Mouse (Mus musculus): ENCODE results near the gene Zbtb46. TPM values are rescaled to one million over a fixed set of nuclear protein-coding genes. Genes with fewer than 3 reads are reported as not detected.

The Zbtb46 gene
- polyA plus RNA-seq, 1 experiment, result 4.3 TPM

GRCm38 (mm10) chr2:181452181-181452580 lies 7.0 kb downstream of the Zbtb46 start:
- H3K9me3 ChIP-seq (replicated peaks; ENCODE audit: control insufficient read depth, insufficient read depth, low read length, poor library complexity, severe bottlenecking), result no peaks in the 10 kb centered on the region
- H3K27me3 ChIP-seq (ENCODE audit: control insufficient read depth, insufficient read depth, low read length, poor library complexity, severe bottlenecking), result no peaks in the 10 kb centered on the region
- TF ChIP-seq EP300 (IDR thresholded peaks at IDR 0.05; ENCODE audit: insufficient read depth, low read depth, low read length) (no peak), POLR2A (IDR thresholded peaks at IDR 0.05; ENCODE audit: insufficient read depth, low read length) (no peak)
- H3K36me3 ChIP-seq (ENCODE audit: control insufficient read depth, insufficient read depth, low read length, poor library complexity, severe bottlenecking), result no peaks in the 10 kb centered on the region
- no peak overlapping the region for H3K4me3 ChIP-seq (ENCODE audit: low read depth, low read length)
- no peak overlapping the region for H3K9ac ChIP-seq (ENCODE audit: low read depth, poor library complexity, severe bottlenecking)
- H3K4me1 ChIP-seq (ENCODE audit: control insufficient read depth, insufficient read depth, low read length), result no peaks in the 10 kb centered on the region
- H3K27ac ChIP-seq (ENCODE audit: insufficient read depth, low read length), result no peak overlapping the region

GRCm38 (mm10) chr2:181443016-181443415 lies 16.2 kb downstream of the Zbtb46 start:
- no peaks in the 10 kb centered on the region for H3K4me1 ChIP-seq (ENCODE audit: control insufficient read depth, insufficient read depth, low read length)
- H3K27ac ChIP-seq (ENCODE audit: insufficient read depth, low read length), result no peak overlapping the region
- no peaks in the 10 kb centered on the region for H3K9me3 ChIP-seq (replicated peaks; ENCODE audit: control insufficient read depth, insufficient read depth, low read length, poor library complexity, severe bottlenecking)
- no peak overlapping the region for H3K9ac ChIP-seq (ENCODE audit: low read depth, poor library complexity, severe bottlenecking)
- no peak overlapping the region for H3K4me3 ChIP-seq (ENCODE audit: low read depth, low read length)
- TF ChIP-seq POLR2A (IDR thresholded peaks at IDR 0.05; ENCODE audit: insufficient read depth, low read length) (no peak), EP300 (IDR thresholded peaks at IDR 0.05; ENCODE audit: insufficient read depth, low read depth, low read length) (no peak), CTCF (IDR thresholded peaks at IDR 0.05; ENCODE audit: low read depth, low read length) (no peak)
- no peaks in the 10 kb centered on the region for H3K27me3 ChIP-seq (ENCODE audit: control insufficient read depth, insufficient read depth, low read length, poor library complexity, severe bottlenecking)
- no peaks in the 10 kb centered on the region for H3K36me3 ChIP-seq (ENCODE audit: control insufficient read depth, insufficient read depth, low read length, poor library complexity, severe bottlenecking)

- Histone ChIP-seq H3K9ac (ENCODE audit: low read depth, poor library complexity, severe bottlenecking) (no peak overlapping the region), H3K36me3 (ENCODE audit: control insufficient read depth, insufficient read depth, low read length, poor library complexity, severe bottlenecking) (no peaks in the 10 kb centered on the region), H3K27me3 (ENCODE audit: control insufficient read depth, insufficient read depth, low read length, poor library complexity, severe bottlenecking) (no peaks in the 10 kb centered on the region), H3K9me3 (replicated peaks; ENCODE audit: control insufficient read depth, insufficient read depth, low read length, poor library complexity, severe bottlenecking) (no peaks in the 10 kb centered on the region), H3K4me3 (ENCODE audit: low read depth, low read length) (no peak overlapping the region), H3K4me1 (ENCODE audit: control insufficient read depth, insufficient read depth, low read length) (no peaks in the 10 kb centered on the region), H3K27ac (ENCODE audit: insufficient read depth, low read length) (no peak overlapping the region)
- no peak for TF ChIP-seq CTCF (IDR thresholded peaks at IDR 0.05; ENCODE audit: low read depth, low read length)
- no peak for TF ChIP-seq POLR2A (IDR thresholded peaks at IDR 0.05; ENCODE audit: insufficient read depth, low read length)
- TF ChIP-seq EP300 (IDR thresholded peaks at IDR 0.05; ENCODE audit: insufficient read depth, low read depth, low read length), result no peak
Measured at GRCm38 (mm10) chr2:181438176-181438575, 21.1 kb downstream of the Zbtb46 start.

DNA sequence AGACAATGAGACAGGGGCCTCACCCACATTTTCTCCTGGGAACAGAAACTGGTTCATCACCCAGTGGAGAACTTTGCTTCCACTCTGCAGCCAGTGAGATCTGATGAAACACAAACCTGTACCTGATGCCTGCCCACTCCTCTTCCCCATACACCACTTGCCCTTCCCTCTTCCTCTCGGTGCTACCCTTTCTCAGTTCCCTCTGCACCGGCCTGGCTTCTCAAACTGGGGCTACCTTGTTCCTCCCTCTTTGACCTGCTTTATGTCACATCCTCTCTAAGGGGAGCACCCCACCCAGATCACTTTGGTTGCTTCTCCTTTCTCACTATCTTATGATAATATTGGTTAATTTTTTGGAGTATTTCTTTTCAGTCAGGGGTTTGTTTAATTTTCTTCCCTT lies 23.0 kb downstream of the Zbtb46 start:
- H3K36me3 ChIP-seq (ENCODE audit: control insufficient read depth, insufficient read depth, low read length, poor library complexity, severe bottlenecking), result no peaks in the 10 kb centered on the region

GRCm38 (mm10) chr2:181423834-181424233 lies 35.4 kb downstream of the Zbtb46 start:
- Histone ChIP-seq H3K36me3 (ENCODE audit: control insufficient read depth, insufficient read depth, low read length, poor library complexity, severe bottlenecking) (no peaks in the 10 kb centered on the region; the same call in 1 of the 2 replicates), H3K4me1 (ENCODE audit: control insufficient read depth, insufficient read depth, low read length) (no peaks in the 10 kb centered on the region), H3K27me3 (ENCODE audit: control insufficient read depth, insufficient read depth, low read length, poor library complexity, severe bottlenecking) (no peaks in the 10 kb centered on the region), H3K9ac (ENCODE audit: low read depth, poor library complexity, severe bottlenecking) (no peak overlapping the region), H3K4me3 (ENCODE audit: low read depth, low read length) (no peak overlapping the region), H3K27ac (ENCODE audit: insufficient read depth, low read length) (no peak overlapping the region), H3K9me3 (replicated peaks; ENCODE audit: control insufficient read depth, insufficient read depth, low read length, poor library complexity, severe bottlenecking) (no peaks in the 10 kb centered on the region)
- TF ChIP-seq EP300 (IDR thresholded peaks at IDR 0.05; ENCODE audit: insufficient read depth, low read depth, low read length) (no peak), CTCF (IDR thresholded peaks at IDR 0.05; ENCODE audit: low read depth, low read length) (no peak), POLR2A (IDR thresholded peaks at IDR 0.05; ENCODE audit: insufficient read depth, low read length) (no peak)

More for the DNA sequence above, 23.0 kb downstream of the Zbtb46 start:
- Histone ChIP-seq H3K9me3 (replicated peaks; ENCODE audit: control insufficient read depth, insufficient read depth, low read length, poor library complexity, severe bottlenecking) (no peaks in the 10 kb centered on the region), H3K27me3 (ENCODE audit: control insufficient read depth, insufficient read depth, low read length, poor library complexity, severe bottlenecking) (no peaks in the 10 kb centered on the region), H3K4me3 (ENCODE audit: low read depth, low read length) (no peak overlapping the region), H3K27ac (ENCODE audit: insufficient read depth, low read length) (no peak overlapping the region), H3K4me1 (ENCODE audit: control insufficient read depth, insufficient read depth, low read length) (no peaks in the 10 kb centered on the region), H3K9ac (ENCODE audit: low read depth, poor library complexity, severe bottlenecking) (no peak overlapping the region)
- TF ChIP-seq CTCF (IDR thresholded peaks at IDR 0.05; ENCODE audit: low read depth, low read length) (no peak), EP300 (IDR thresholded peaks at IDR 0.05; ENCODE audit: insufficient read depth, low read depth, low read length) (no peak), POLR2A (IDR thresholded peaks at IDR 0.05; ENCODE audit: insufficient read depth, low read length) (no peak)

GRCm38 (mm10) chr2:181420903-181421638 lies 38.2 kb downstream of the Zbtb46 start:
- no peaks in the 10 kb centered on the region for H3K4me1 ChIP-seq (ENCODE audit: control insufficient read depth, insufficient read depth, low read length)
- TF ChIP-seq POLR2A (IDR thresholded peaks at IDR 0.05; ENCODE audit: insufficient read depth, low read length) (no peak), CTCF (IDR thresholded peaks at IDR 0.05; ENCODE audit: low read depth, low read length) (no peak)
- no peaks in the 10 kb centered on the region for H3K27me3 ChIP-seq (ENCODE audit: control insufficient read depth, insufficient read depth, low read length, poor library complexity, severe bottlenecking)
- H3K36me3 ChIP-seq (ENCODE audit: control insufficient read depth, insufficient read depth, low read length, poor library complexity, severe bottlenecking), result no peaks in the 10 kb centered on the region; the same call in 1 of the 2 replicates
- no peak overlapping the region for H3K4me3 ChIP-seq (ENCODE audit: low read depth, low read length)
- no peak overlapping the region for H3K27ac ChIP-seq (ENCODE audit: insufficient read depth, low read length)
- no peaks in the 10 kb centered on the region for H3K9me3 ChIP-seq (replicated peaks; ENCODE audit: control insufficient read depth, insufficient read depth, low read length, poor library complexity, severe bottlenecking)
- H3K9ac ChIP-seq (ENCODE audit: low read depth, poor library complexity, severe bottlenecking), result no peak overlapping the region

Data from ES-Bruce4 (cell line).